Mouse (Mus musculus): ENCODE data around the gene Fam136a.

Gene Fam136a

GRCm38 (mm10) chr6:86395969-86396368 is 30.5 kb downstream of the Fam136a start:
- no peak for DNase-seq (ENCODE audit: low read depth in 1 of 2, low spot score in 2 of 2)

- DNase-seq (ENCODE audit: low read depth in 1 of 2, low spot score in 2 of 2) = peak in 1 of 2 experiments; percentile 59
Measured at GRCm38 (mm10) chr6:86396581-86397256, 31.3 kb downstream of the Fam136a start, which contains the start of gene Pcyox1. TSS of gene Pcyox1 (minus strand) at chr6:86397154.

GRCm38 (mm10) chr6:86397257-86397980 is 32.0 kb downstream of the Fam136a start:
- no peak for DNase-seq (ENCODE audit: low read depth in 1 of 2, low spot score in 2 of 2)

- DNase-seq (ENCODE audit: low read depth in 1 of 2, low spot score in 2 of 2) = no peak
Measured at GRCm38 (mm10) chr6:86398986-86399385, 33.5 kb downstream of the Fam136a start.

GRCm38 (mm10) chr6:86399995-86400394 is 34.5 kb downstream of the Fam136a start:
- no peak for DNase-seq (ENCODE audit: low read depth in 1 of 2, low spot score in 2 of 2)

- DNase-seq (ENCODE audit: low read depth in 1 of 2, low spot score in 2 of 2) = peak in 1 of 2 experiments; percentile 59
Measured at GRCm38 (mm10) chr6:86400972-86401371, 35.5 kb downstream of the Fam136a start.

GRCm38 (mm10) chr6:86402681-86403607 is 37.5 kb downstream of the Fam136a start:
- DNase-seq (ENCODE audit: low read depth in 1 of 2, low spot score in 2 of 2) = no peak

GRCm38 (mm10) chr6:86403728-86404099 is 38.3 kb downstream of the Fam136a start:
- peak in 1 of 2 experiments; percentile 80 for DNase-seq (ENCODE audit: low read depth in 1 of 2, low spot score in 2 of 2)

GRCm38 (mm10) chr6:86404100-86404861 is 38.8 kb downstream of the Fam136a start, which contains the start of gene Tia1:
TSS of gene Tia1 (plus strand) at chr6:86404219.
- peak; percentile 92 to 94 for DNase-seq (ENCODE audit: low read depth in 1 of 2, low spot score in 2 of 2)

GRCm38 (mm10) chr6:86404996-86405395 is 39.5 kb downstream of the Fam136a start:
- DNase-seq (ENCODE audit: low read depth in 1 of 2, low spot score in 2 of 2) = no peak

GRCm38 (mm10) chr6:86406306-86406705 is 40.9 kb downstream of the Fam136a start:
- no peak for DNase-seq (ENCODE audit: low read depth in 1 of 2, low spot score in 2 of 2)

- no peak for DNase-seq (ENCODE audit: low read depth in 1 of 2, low spot score in 2 of 2)
Measured at GRCm38 (mm10) chr6:86418711-86419110, 53.3 kb downstream of the Fam136a start.

- no peak for DNase-seq (ENCODE audit: low read depth in 1 of 2, low spot score in 2 of 2)
Measured at GRCm38 (mm10) chr6:86419239-86419638, 53.8 kb downstream of the Fam136a start.

All from monocyte, adult 2 months (primary cell).